Comparison of ENCODE assay signal across 8 mouse cellular contexts in the genomic region with DNA sequence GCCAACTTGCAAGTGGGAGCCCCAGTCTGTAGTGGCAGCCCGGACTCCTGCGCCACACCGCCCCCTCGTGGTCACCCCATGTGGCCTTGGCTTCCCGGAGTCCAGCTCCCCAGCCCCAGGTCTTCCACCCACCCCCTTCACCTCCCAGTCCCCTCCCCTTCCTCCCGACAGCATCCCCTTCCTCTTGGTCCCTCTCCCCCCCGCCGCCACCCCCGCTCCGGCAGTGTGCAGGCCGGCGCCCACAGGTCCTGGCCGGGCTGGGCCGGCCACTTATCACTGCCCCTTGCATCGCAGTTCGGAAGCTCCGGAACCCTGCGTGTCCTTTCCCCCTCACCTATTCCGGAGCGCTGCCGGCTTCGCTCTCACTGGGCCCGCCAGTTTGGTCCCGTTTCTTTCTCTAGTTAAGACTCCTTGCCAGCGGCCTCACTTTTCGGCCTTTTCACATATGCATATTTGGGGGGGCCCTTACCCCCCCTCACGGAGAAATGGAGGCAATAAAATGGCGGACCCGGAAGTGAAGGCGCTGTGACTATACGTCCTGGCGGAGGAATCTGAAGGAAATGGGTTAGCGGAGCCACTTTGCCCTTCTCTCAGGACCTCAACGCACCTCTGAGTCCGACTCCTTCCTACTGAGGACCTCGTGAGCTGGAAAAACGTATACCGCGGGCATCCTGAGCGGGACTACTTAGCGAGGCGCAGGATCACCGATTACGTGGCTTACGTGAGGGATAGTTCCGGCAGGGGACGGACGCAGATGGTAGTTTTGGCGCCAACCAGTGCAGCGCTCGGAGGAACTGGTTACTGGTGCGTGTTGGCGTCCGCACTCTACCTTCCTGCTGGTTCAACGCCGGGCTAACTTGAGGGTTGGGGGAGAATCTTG. TPM values are rescaled to one million over a fixed set of nuclear protein-coding genes. Genes with fewer than 3 reads are reported as not detected.
DNase-seq lines count a peak whose midpoint lies in the region; ATAC-seq lines count a peak whose summit lies in the region.

Gene Gabpb2, minus strand, starts transcription at position 662 of the 880 bp plus-strand sequence.

- ATAC-seq in common myeloid progenitor, adult 5-6 weeks (replicated peaks; ENCODE audit: low read depth, poor library complexity, severe bottlenecking): peak; percentile 87
- ATAC-seq in megakaryocyte progenitor cell, adult 5-6 weeks (replicated peaks; ENCODE audit: poor library complexity): peak; percentile 87

- DNase-seq in ZHBTc4 (ENCODE audit: low read depth, low spot score): peak; percentile 98
- DNase-seq in gastrocnemius, postnatal 10 days: peak; percentile 98
- peak; percentile 96 for DNase-seq in induced T-regulatory cell, adult 2 months (ENCODE audit: low read depth)
- DNase-seq in left cerebral cortex, adult 9 months (ENCODE audit: low spot score in 2 of 2): peak; percentile 74 to 91
- DNase-seq in right cerebral cortex, postnatal 14 days: peak; percentile 93
- DNase-seq in urinary bladder, postnatal 36 days (ENCODE audit: low spot score in 2 of 2): peak; percentile 93 to 95

RNA-seq across cellular contexts. Expression of gene Gabpb2, which starts in this region (rescaled TPM):
- 50.1 and 53.9 TPM in 2 replicates for total RNA-seq in common myeloid progenitor, adult 5-6 weeks (2017)
- total RNA-seq in gastrocnemius, postnatal 10 days (2021): 10 to 100 TPM in 1 of 2 experiments, 1 to 10 TPM in 1; 9.4 to 12.4 TPM
- 28.5 and 29.3 TPM in 2 replicates for total RNA-seq in megakaryocyte progenitor cell, adult 5-6 weeks (2015)
- total RNA-seq in megakaryocyte progenitor cell, adult 5-6 weeks (2017): 43.1 and 57.7 TPM in 2 replicates

Comparison
In these comparisons a context has a peak if more than half of its experiments do, and no peak if none do; other contexts are left out.
1. Peak in every context shown above with its lines: DNase-seq and ATAC-seq.